Comparison of ENCODE assay signal across 12 mouse cellular contexts in the genomic region with DNA sequence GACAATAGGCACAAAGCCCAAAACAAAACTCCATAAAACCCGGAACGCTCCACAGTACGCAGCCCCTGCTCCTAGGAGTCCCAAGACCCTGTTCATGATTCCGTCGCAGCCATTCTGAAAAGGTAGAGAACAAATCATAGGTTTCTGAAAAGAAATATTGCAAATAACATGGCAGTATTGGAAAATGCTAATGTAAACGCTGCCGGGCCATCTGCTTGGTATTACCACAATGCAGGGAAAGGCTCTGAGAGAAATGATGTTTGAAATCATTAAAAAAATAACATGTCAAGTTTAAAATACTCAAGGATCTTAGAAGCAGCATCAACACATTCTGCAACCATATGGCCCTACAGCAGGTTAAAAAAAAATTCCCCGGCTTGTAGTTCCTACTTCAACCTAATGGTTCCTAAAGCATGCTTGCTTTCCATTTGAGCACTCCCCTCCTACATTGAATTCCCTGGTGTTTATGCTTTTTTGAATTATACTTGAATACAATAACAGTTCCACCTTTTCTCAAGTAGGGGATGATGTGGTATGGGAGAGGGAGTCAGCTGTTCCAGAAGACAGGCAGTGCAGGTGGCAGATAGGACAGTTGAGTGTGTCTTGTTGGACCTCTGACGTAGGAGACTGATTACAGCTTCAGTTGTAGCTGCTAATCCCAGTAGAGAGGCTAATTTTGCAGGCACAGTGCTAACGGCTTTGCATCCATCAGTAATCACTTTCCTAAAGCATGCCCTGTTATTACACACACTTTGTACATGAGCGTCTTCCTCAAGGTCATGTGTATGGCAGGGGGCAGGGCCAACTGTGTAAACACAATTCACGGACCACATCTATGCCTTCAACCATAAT.
DNase-seq lines count a peak whose midpoint lies in the region; TF ChIP-seq lines count a peak whose summit lies in the region.
"Had no signal": no experiment of that assay in that cellular context is flagged by ENCODE, and none has a peak within 500 bp of the region (broad histone marks: within the 10 kb centered on the region; RNA-seq: fewer than 3 reads in every experiment).

No protein-coding gene starts in this region.

- no peak overlapping the region for H3K27ac ChIP-seq in kidney, adult 2 months (ENCODE audit: insufficient read depth, low read depth, low read length)
- H3K27ac ChIP-seq: embryonic facial prominence, embryonic 15.5 days had no signal

- peak; percentile 77 for DNase-seq in heart, adult 11 months
- no peak for DNase-seq in heart, postnatal 14 days
- peak; percentile 25 for DNase-seq in right cerebral cortex, adult 18-20 months
- no peak for DNase-seq in right cerebral cortex, postnatal 36 days (ENCODE audit: low spot score in 2 of 2)
- DNase-seq in layer of hippocampus, postnatal 36 days: peak; percentile 24 to 26
- no peak for DNase-seq in lung, adult 2 months
- DNase-seq in kidney, adult 2 months: no peak
- no peak for DNase-seq in gastrocnemius, postnatal 10 days
- DNase-seq: cerebellum, adult 11 months; kidney, postnatal 36 days; lung, adult 18-20 months had no signal

- no peaks in the 10 kb centered on the region for H3K36me3 ChIP-seq in kidney, adult 2 months (ENCODE audit: control insufficient read depth, insufficient read depth, low read length)
- H3K36me3 ChIP-seq: embryonic facial prominence, embryonic 15.5 days had no signal

- no peaks in the 10 kb centered on the region for H3K27me3 ChIP-seq in kidney, adult 2 months (replicated peaks; ENCODE audit: control insufficient read depth, insufficient read depth, low read length)
- H3K27me3 ChIP-seq: embryonic facial prominence, embryonic 15.5 days had no signal

- no peak for TF ChIP-seq POLR2A in lung, adult 2 months (IDR thresholded peaks at IDR 0.05; ENCODE audit: borderline replicate concordance, extremely low read depth, low read depth, low read length)
- TF ChIP-seq POLR2A in kidney, adult 2 months (IDR thresholded peaks at IDR 0.05; ENCODE audit: low read depth, low read length): no peak

- TF ChIP-seq CTCF in lung, adult 2 months (IDR thresholded peaks at IDR 0.05; ENCODE audit: insufficient read depth, low read length): no peak
- TF ChIP-seq CTCF in kidney, adult 2 months (conservative IDR thresholded peaks at IDR 0.05; ENCODE audit: insufficient read depth, insufficient read length, low read depth, low read length): no peak

- no peaks in the 10 kb centered on the region for H3K4me1 ChIP-seq in lung, adult 2 months (ENCODE audit: control insufficient read depth, insufficient read depth, low read length)
- no peaks in the 10 kb centered on the region for H3K4me1 ChIP-seq in kidney, adult 2 months (ENCODE audit: control insufficient read depth, insufficient read depth, low read length)

- intact Hi-C loops in heart, postnatal 14 days (cut with DNase I): no loop called here

- H3K4me3 ChIP-seq in lung, adult 2 months (replicated peaks; ENCODE audit: extremely low read depth, low read depth, low read length): no peak overlapping the region
- H3K4me3 ChIP-seq in kidney, adult 2 months (ENCODE audit: insufficient read depth, low read depth, low read length): no peak overlapping the region
- H3K4me3 ChIP-seq: embryonic facial prominence, embryonic 15.5 days had no signal

- 89% methylated on average over 12 of the region's 12 CpGs for WGBS in lung, adult 2 months
- WGBS in kidney, adult 2 months: 84% methylated on average over 12 of the region's 12 CpGs

Comparison
In these comparisons a context has a peak if more than half of its experiments do, and no peak if none do; other contexts are left out.
1. DNase-seq: peak in heart, adult 11 months (single experiment), right cerebral cortex, adult 18-20 months (single experiment) and layer of hippocampus, postnatal 36 days (2 of 2); none in heart, postnatal 14 days (0 of 2), right cerebral cortex, postnatal 36 days (0 of 2), lung, adult 2 months (single experiment), kidney, adult 2 months (single experiment) and gastrocnemius, postnatal 10 days (single experiment).